Mouse (Mus musculus) liver, embryonic 15.5 days (tissue): ENCODE measurements around the gene Olfr1044. TPM values are rescaled to one million over a fixed set of nuclear protein-coding genes. Genes with fewer than 3 reads are reported as not detected.

Experiments
- polyA plus RNA-seq: library from polyadenylated mRNA; unstranded; fragments of >200 nt; fragmentation: Nextera tagmentation; extraction: Ambion mirVana; gene quantifications from 2 replicates; pipeline ENCODE4 v1.2.1, GENCODE M21; 2015

Olfr1044 gene
- polyA plus RNA-seq, 1 experiment from 2014 or later = not detected

Other genes starting within 250 kb of the Olfr1044 start
- not detected in 2 replicates for gene Olfr1028, start 227.4 kb downstream of the Olfr1044 start, polyA plus RNA-seq
- not detected in 2 replicates for gene Olfr1029, start 203.9 kb downstream of the Olfr1044 start, polyA plus RNA-seq
- not detected in 2 replicates for gene Olfr1030, start 198.5 kb downstream of the Olfr1044 start, polyA plus RNA-seq
- not detected in 2 replicates for gene Olfr1031, start 187.5 kb downstream of the Olfr1044 start, polyA plus RNA-seq
- not detected in 2 replicates for gene Olfr1032, start 172.3 kb downstream of the Olfr1044 start, polyA plus RNA-seq
- 0.98 and 1.3 TPM in 2 replicates for gene Olfr1033, start 157.2 kb downstream of the Olfr1044 start, polyA plus RNA-seq
- 0.05 TPM in 2 replicates for gene Olfr1034, start 132.0 kb downstream of the Olfr1044 start, polyA plus RNA-seq
- gene Olfr1036, start 103.8 kb downstream of the Olfr1044 start, polyA plus RNA-seq = not detected in 2 replicates
- gene Olfr1037, start 90.4 kb downstream of the Olfr1044 start, polyA plus RNA-seq = not detected in 2 replicates
- gene Olfr1039, start 41.9 kb downstream of the Olfr1044 start, polyA plus RNA-seq = not detected in 2 replicates
- gene Olfr1040, start 31.1 kb downstream of the Olfr1044 start, polyA plus RNA-seq = not detected in 2 replicates
- gene Olfr1042, start 16.0 kb downstream of the Olfr1044 start, polyA plus RNA-seq = not detected in 2 replicates
- gene Olfr1043, start 10.3 kb downstream of the Olfr1044 start, polyA plus RNA-seq = not detected in 2 replicates
- gene Olfr52, start 7.9 kb upstream of the Olfr1044 start, polyA plus RNA-seq = not detected in 2 replicates
- not detected in 2 replicates for gene Olfr1045, start 25.2 kb upstream of the Olfr1044 start, polyA plus RNA-seq
- gene Olfr1046, start 41.5 kb upstream of the Olfr1044 start, polyA plus RNA-seq = not detected in 2 replicates
- not detected in 2 replicates for gene Olfr1047, start 53.6 kb upstream of the Olfr1044 start, polyA plus RNA-seq
- gene Olfr1048, start 62.5 kb upstream of the Olfr1044 start, polyA plus RNA-seq = not detected in 2 replicates
- not detected in 2 replicates for gene Olfr1049, start 80.5 kb upstream of the Olfr1044 start, polyA plus RNA-seq
- not detected in 2 replicates for gene Olfr1051, start 101.3 kb upstream of the Olfr1044 start, polyA plus RNA-seq
- gene Olfr1052, start 114.6 kb upstream of the Olfr1044 start, polyA plus RNA-seq = not detected in 2 replicates
- gene Olfr1053, start 137.5 kb upstream of the Olfr1044 start, polyA plus RNA-seq = not detected in 2 replicates
- gene Olfr1054, start 157.6 kb upstream of the Olfr1044 start, polyA plus RNA-seq = not detected in 2 replicates
- gene Olfr1055, start 172.5 kb upstream of the Olfr1044 start, polyA plus RNA-seq = not detected in 2 replicates
- not detected in 2 replicates for gene Olfr1056, start 184.6 kb upstream of the Olfr1044 start, polyA plus RNA-seq
- not detected in 2 replicates for gene Olfr1057, start 200.6 kb upstream of the Olfr1044 start, polyA plus RNA-seq
- gene Olfr1058, start 210.7 kb upstream of the Olfr1044 start, polyA plus RNA-seq = not detected in 2 replicates
- not detected in 2 replicates for gene Olfr1061, start 236.2 kb upstream of the Olfr1044 start, polyA plus RNA-seq
- gene Olfr1062, start 248.9 kb upstream of the Olfr1044 start, polyA plus RNA-seq = not detected in 2 replicates